Mouse (Mus musculus) spleen, adult 10 weeks (tissue): Measurements from ENCODE around the gene B9d1. TPM values are rescaled to one million over a fixed set of nuclear protein-coding genes. Genes with fewer than 3 reads are reported as not detected.

Experiments
- polyA plus RNA-seq: library from polyadenylated mRNA; stranded (reverse); fragments of 350-450 nt; fragmentation: Illumina TruSeq; extraction: RNeasy Lipid Tissue Mini Kit (QIAGEN cat#74804); gene quantifications from one replicate; pipeline ENCODE4 v1.2.3, GENCODE M21; 2015; ENCODE audit warnings: low replicate concordance; ENCODE audit not compliant: insufficient read depth

B9d1 gene
- 1.3 TPM for polyA plus RNA-seq

DNA sequence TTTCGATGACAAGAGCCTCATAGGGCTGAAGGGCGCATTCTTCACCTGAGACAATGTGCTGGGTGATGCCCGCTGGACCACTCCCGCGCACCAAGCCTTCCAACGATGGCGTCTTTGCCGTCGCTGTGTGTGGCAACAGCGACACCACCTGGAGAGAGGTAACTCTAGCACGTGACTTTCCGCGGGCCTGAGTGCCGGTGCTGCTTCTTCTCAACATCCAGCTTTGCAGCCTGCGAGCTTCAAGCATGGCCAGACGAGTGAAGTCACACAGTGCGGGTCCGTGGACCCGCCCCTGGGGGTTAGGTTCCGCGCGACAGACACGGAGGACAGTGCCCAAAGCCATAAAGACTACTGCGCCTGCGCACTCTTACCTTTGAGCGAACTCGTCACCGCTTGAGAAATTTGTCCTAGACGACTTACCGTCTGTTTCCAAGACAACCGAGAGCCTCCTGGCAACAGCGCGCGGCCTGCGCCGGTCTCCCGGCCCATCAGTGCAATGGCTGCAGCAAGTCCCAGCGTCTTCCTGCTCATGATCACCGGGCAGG is at the start of gene B9d1:
TSS of gene B9d1 (plus strand) at position 432 of the 545 bp plus-strand sequence.

DNA sequence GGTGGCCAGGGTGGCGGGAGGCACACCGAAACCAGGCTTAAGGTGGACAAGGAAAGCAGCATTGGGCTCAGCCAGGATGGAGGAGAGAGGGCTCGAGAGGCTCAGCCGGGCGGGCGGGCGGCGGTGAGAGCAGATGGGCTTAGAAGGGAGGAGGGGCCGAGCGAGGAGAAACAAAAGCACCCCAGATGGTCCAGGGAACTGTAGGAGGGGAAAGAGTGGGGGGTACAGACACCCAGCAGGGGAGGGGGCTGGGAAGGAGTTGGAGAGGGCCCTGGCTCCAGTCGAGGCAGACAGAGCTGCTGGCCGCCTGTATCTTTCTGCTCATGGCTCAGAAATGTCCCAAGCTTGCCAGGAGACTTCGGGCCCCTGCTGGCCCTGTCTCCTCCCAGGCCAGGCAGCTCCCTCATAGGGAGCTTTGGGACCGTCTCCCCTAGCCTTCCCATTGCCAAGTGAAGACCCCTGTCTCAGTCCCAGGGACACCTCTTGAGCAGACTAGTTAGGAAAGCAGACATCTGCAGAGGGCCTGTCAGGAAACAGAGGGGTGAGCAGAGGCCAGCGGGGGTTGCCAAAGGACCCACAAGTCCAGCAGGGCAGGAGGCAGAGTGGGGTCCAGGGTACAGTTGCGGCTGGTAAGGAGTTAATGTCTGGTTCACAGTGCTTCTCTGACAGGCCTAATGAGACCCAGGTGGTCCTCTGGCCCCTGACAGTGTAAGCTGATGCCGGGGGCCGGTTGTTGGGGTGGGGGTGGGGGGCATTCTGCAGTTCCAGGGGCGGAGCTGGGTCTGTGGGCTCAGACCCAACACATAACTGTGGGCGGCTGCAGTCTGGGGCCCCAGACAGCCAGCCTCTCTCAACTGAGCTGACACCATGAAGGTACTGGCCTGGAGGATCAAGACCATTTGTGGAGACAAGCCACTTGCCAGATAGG is 20.1 kb upstream of the B9d1 start, which contains the start of gene Mfap4:
TSS of gene Mfap4 (plus strand) at position 819 of the 928 bp plus-strand sequence.

DNA sequence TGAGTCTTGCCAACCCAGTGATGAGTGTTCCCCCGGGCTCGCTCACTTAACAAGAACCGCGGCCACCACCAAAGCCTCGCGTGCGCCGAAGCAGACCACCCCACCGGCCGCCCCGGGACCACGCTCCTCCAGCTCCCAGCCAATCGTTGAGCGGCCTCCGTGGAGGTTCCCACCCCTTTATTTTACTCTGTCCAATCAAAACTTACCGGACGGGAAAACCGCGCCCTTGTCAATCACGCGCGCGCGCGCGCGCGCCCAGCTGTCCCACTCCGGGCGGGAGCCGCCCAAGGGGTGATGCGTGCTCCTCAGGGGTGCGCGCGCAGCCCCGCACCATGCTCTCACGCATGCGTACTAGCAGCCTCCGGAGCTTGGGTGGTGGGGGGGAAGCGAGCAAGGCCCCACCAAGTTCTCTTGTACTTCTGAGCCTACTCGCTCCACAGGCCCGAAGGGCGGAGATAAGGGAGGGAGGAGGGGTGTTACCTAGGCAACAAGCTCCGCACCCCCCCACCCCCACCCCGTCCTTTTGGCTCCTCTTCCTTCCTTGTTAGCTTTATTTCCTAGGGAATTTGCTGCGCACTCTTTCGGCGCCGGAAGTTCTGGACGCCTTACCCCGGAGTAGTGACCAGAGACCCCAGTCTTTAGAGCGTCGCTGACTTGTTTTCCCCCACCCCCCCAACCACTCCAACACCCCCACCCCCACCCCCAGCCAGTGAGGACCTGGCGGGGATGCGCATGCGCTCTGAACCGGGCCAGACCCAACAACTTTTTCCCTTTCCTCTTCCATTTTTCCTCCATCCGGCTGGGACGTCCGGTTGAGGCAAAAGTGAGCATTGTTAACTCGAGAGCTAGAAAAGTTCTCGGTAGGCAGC is 10.6 kb upstream of the B9d1 start, which contains the start of gene Mapk7:
TSS of gene Mapk7 (minus strand) at position 278 of the 869 bp plus-strand sequence.

Other genes starting within 250 kb of the B9d1 start
- gene Aldh3a2, start 237.7 kb upstream of the B9d1 start, polyA plus RNA-seq = 57.8 TPM
- not detected for gene Slc47a2, start 162.3 kb upstream of the B9d1 start, polyA plus RNA-seq
- gene Slc47a1, start 126.8 kb upstream of the B9d1 start, polyA plus RNA-seq = not detected
- not detected for gene Rnf112, start 51.0 kb upstream of the B9d1 start, polyA plus RNA-seq
- 8.8 TPM for gene Mfap4, start 19.7 kb upstream of the B9d1 start, polyA plus RNA-seq
- gene Mapk7, start 10.7 kb upstream of the B9d1 start, polyA plus RNA-seq = 11.6 TPM
- gene Epn2, start 74.5 kb downstream of the B9d1 start, polyA plus RNA-seq = 14.1 TPM
- gene Grap, start 148.1 kb downstream of the B9d1 start, polyA plus RNA-seq = 127 TPM
- gene Fam83g, start 178.9 kb downstream of the B9d1 start, polyA plus RNA-seq = 0.54 TPM
- gene Slc5a10, start 215.7 kb downstream of the B9d1 start, polyA plus RNA-seq = not detected